Mouse (Mus musculus): Measurements from ENCODE around the gene Pex13. TPM values are rescaled to one million over a fixed set of nuclear protein-coding genes. Genes with fewer than 3 reads are reported as not detected.

Gene Pex13
- polyA plus RNA-seq, 1 experiment from 2014 or later: 10.0 TPM

DNA sequence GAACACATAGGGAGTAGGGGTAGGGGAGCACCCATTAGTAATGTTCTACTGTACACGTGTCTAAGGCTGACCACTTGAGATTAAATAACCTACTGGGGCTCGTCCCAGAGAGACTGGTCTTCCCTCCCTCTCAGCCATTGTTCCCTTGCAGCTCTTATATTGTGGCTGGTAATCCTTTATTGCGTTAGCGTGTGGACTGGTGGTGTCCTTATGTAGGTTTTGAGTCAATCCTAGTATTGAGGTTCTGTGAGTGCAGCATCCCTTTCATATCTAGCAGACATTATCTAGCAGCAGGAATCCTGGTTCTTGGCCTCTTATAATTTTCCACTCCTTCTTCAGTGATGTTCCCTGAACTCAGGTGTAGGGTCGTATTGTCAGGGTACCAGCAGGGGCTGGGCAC lies 20.9 kb upstream of the Pex13 start:
- no peaks in the 10 kb centered on the region for H3K27me3 ChIP-seq (ENCODE audit: control insufficient read depth, insufficient read depth, low read depth, low read length)
- H3K9ac ChIP-seq (ENCODE audit: low read depth, low read length): no peak overlapping the region
- H3K9me3 ChIP-seq (replicated peaks; ENCODE audit: control insufficient read depth, low read length): no peaks in the 10 kb centered on the region
- H3K4me1 ChIP-seq (ENCODE audit: control insufficient read depth, low read depth, low read length): no peaks in the 10 kb centered on the region
- no peaks in the 10 kb centered on the region for H3K36me3 ChIP-seq (ENCODE audit: control insufficient read depth, insufficient read depth)
- WGBS (ENCODE audit: insufficient replicate concordance): 78% methylated on average over 5 of the region's 5 CpGs
- H3K4me3 ChIP-seq (ENCODE audit: low read depth, low read length): no peak overlapping the region
- no peak overlapping the region for H3K4me2 ChIP-seq (ENCODE audit: low read depth, low read length)
- no peak for ATAC-seq (ENCODE audit: low read depth)
- no peak overlapping the region for H3K27ac ChIP-seq (ENCODE audit: low read length)

DNA sequence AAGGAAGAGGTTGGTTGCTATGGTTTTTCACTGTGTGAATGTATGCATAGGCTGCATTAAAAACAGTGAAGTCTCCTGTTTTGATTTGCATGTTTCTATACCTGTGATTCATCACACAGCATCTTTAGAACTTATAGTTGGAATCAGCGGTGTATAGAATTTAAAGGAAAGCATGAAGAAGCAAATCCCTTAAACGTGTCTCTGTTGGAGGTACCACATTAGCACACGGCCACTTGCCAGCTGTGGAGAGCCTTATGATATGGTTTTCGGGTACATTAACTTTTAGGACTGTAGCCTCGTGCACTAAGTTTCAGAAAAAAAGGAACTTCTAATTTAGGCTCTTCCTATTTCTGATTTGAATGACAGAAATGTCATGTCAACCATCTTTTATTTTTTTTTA lies 16.8 kb upstream of the Pex13 start:
- Histone ChIP-seq H3K4me2 (ENCODE audit: low read depth, low read length) (no peak overlapping the region), H3K36me3 (ENCODE audit: control insufficient read depth, insufficient read depth) (no peaks in the 10 kb centered on the region), H3K9me3 (replicated peaks; ENCODE audit: control insufficient read depth, low read length) (no peaks in the 10 kb centered on the region), H3K9ac (ENCODE audit: low read depth, low read length) (no peak overlapping the region), H3K27me3 (ENCODE audit: control insufficient read depth, insufficient read depth, low read depth, low read length) (no peaks in the 10 kb centered on the region), H3K4me3 (ENCODE audit: low read depth, low read length) (no peak overlapping the region), H3K4me1 (ENCODE audit: control insufficient read depth, low read depth, low read length) (no peaks in the 10 kb centered on the region), H3K27ac (ENCODE audit: low read length) (no peak overlapping the region)
- no peak for ATAC-seq (ENCODE audit: low read depth)
- WGBS (ENCODE audit: insufficient replicate concordance): 64% methylated on average over 5 of the region's 5 CpGs

DNA sequence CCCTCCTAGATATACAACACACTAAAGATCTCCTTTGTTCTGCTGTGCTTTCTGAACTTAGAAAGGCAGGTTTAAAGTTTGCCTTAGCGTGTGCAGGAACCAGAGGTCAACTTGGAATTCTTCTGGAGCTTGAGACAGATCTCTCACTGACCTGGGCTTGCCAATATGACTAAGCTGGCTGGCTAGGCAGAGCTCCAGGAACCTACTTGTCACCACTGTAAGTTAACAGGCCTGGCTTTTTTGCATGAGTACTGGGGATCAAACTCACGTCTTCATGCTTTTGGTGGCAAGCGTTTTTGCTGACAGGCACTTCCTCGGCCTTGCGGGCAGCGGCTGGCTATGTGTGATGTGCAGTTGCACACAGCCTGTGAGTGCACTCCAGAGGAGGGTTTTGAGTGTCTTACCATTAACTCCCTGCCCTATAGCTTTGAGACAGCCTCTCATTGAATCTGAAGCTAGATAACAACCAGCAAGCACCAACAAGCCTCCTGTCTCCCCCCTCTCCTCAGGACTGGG lies 14.7 kb upstream of the Pex13 start:
- Histone ChIP-seq H3K4me3 (ENCODE audit: low read depth, low read length) (no peak overlapping the region), H3K4me1 (ENCODE audit: control insufficient read depth, low read depth, low read length) (no peaks in the 10 kb centered on the region), H3K9me3 (replicated peaks; ENCODE audit: control insufficient read depth, low read length) (no peaks in the 10 kb centered on the region), H3K27me3 (ENCODE audit: control insufficient read depth, insufficient read depth, low read depth, low read length) (no peaks in the 10 kb centered on the region), H3K9ac (ENCODE audit: low read depth, low read length) (no peak overlapping the region), H3K4me2 (ENCODE audit: low read depth, low read length) (no peak overlapping the region), H3K27ac (ENCODE audit: low read length) (no peak overlapping the region), H3K36me3 (ENCODE audit: control insufficient read depth, insufficient read depth) (no peaks in the 10 kb centered on the region; the same call in 1 of the 2 replicates)
- ATAC-seq (ENCODE audit: low read depth): no peak
- 80% methylated on average over 6 of the region's 6 CpGs for WGBS (ENCODE audit: insufficient replicate concordance)

DNA sequence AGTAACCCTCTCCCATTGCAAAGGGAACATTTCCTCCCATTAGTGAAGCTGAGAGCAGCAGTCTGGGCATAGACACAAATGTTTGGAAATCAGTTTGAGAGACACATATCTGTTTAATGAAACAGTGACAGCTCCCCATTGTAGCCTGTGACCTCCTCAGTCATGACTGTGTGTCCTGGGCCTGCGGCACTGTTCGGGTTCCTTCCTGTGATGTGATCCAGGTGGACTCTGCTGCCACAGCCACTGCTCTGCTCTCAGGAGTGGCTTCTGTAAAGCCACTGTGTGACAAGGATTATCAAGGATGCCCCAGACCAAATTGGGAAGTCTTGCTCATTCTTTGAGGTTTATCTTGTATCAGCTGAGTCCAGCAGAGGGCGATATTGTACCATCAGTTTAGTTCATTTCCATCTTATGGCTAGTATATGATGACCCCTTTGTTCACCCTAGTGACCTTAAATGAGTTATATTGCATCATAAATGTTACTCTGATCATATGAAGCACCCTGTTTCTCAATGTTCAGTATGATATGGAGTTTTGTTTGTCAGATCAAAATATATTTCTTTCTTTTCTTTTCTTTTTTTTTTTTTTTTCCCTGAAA lies 13.4 kb upstream of the Pex13 start:
- H3K36me3 ChIP-seq (ENCODE audit: control insufficient read depth, insufficient read depth): no peaks in the 10 kb centered on the region; the same call in 1 of the 2 replicates
- no peaks in the 10 kb centered on the region for H3K4me1 ChIP-seq (ENCODE audit: control insufficient read depth, low read depth, low read length)
- no peaks in the 10 kb centered on the region for H3K27me3 ChIP-seq (ENCODE audit: control insufficient read depth, insufficient read depth, low read depth, low read length)
- H3K27ac ChIP-seq (ENCODE audit: low read length): no peak overlapping the region
- H3K9me3 ChIP-seq (replicated peaks; ENCODE audit: control insufficient read depth, low read length): no peaks in the 10 kb centered on the region
- no peak overlapping the region for H3K4me3 ChIP-seq (ENCODE audit: low read depth, low read length)
- ATAC-seq (ENCODE audit: low read depth): no peak
- WGBS (ENCODE audit: insufficient replicate concordance): 42% methylated on average over 3 of the region's 3 CpGs
- H3K9ac ChIP-seq (ENCODE audit: low read depth, low read length): no peak overlapping the region
- H3K4me2 ChIP-seq (ENCODE audit: low read depth, low read length): no peak overlapping the region

DNA sequence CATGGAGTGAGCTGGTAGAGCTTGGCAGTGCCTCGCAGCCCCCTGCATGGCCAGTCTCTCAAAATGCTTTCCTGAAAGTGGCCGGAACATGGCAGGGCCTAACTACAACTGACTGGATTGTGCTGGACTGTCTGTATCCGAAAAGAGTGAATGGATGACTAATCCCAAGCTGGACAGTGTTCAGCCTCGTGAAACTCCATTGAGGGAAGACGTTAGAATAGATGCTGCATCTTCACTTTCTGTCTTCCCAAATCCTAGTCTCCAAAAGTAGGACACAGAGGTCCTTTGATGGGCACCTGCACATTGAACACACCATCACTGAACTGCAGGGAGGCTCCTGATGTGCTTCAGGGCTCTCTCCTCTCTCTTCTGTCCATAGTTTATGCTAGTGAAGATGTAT lies 10.3 kb upstream of the Pex13 start:
- Histone ChIP-seq H3K36me3 (ENCODE audit: control insufficient read depth, insufficient read depth) (peaks cover 10% of the 10 kb centered on the region), H3K4me1 (ENCODE audit: control insufficient read depth, low read depth, low read length) (no peaks in the 10 kb centered on the region), H3K27ac (ENCODE audit: low read length) (no peak overlapping the region), H3K9ac (ENCODE audit: low read depth, low read length) (no peak overlapping the region), H3K27me3 (ENCODE audit: control insufficient read depth, insufficient read depth, low read depth, low read length) (no peaks in the 10 kb centered on the region), H3K4me3 (ENCODE audit: low read depth, low read length) (no peak overlapping the region), H3K9me3 (replicated peaks; ENCODE audit: control insufficient read depth, low read length) (no peaks in the 10 kb centered on the region), H3K4me2 (ENCODE audit: low read depth, low read length) (no peak overlapping the region)
- 75% methylated on average over 5 of the region's 5 CpGs for WGBS (ENCODE audit: insufficient replicate concordance)
- no peak for ATAC-seq (ENCODE audit: low read depth)

DNA sequence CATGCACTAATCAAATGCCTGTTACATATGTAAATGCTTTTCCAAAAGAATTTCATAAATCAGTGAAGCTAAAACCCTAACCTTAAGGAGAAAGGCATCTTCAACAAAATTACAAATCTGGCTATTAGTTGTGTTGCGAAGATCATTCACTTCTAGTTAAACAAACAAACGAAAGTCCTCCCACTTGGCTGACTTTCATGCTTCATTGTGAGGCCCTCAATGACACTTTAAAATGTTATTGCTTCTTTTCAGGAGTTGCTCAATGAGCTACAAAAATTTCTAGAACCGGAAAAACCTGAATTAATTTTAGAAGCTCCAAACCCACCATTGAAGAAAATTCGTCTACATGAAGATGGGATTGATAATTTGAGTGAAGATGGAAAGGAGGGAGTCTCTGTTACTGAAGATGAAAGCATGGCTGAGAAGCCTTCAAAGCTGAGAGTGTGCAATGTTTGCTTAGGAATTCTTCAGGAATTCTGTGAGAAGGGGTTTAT lies 6.5 kb upstream of the Pex13 start:
- no peak for ATAC-seq (ENCODE audit: low read depth)
- Histone ChIP-seq H3K4me2 (ENCODE audit: low read depth, low read length) (no peak overlapping the region), H3K27me3 (ENCODE audit: control insufficient read depth, insufficient read depth, low read depth, low read length) (no peaks in the 10 kb centered on the region), H3K36me3 (ENCODE audit: control insufficient read depth, insufficient read depth) (peaks cover 10% of the 10 kb centered on the region), H3K9ac (ENCODE audit: low read depth, low read length) (no peak overlapping the region), H3K4me3 (ENCODE audit: low read depth, low read length) (no peak overlapping the region), H3K4me1 (ENCODE audit: control insufficient read depth, low read depth, low read length) (no peaks in the 10 kb centered on the region), H3K27ac (ENCODE audit: low read length) (no peak overlapping the region), H3K9me3 (replicated peaks; ENCODE audit: control insufficient read depth, low read length) (no peaks in the 10 kb centered on the region)
- WGBS (ENCODE audit: insufficient replicate concordance): 71% methylated on average over 4 of the region's 4 CpGs

DNA sequence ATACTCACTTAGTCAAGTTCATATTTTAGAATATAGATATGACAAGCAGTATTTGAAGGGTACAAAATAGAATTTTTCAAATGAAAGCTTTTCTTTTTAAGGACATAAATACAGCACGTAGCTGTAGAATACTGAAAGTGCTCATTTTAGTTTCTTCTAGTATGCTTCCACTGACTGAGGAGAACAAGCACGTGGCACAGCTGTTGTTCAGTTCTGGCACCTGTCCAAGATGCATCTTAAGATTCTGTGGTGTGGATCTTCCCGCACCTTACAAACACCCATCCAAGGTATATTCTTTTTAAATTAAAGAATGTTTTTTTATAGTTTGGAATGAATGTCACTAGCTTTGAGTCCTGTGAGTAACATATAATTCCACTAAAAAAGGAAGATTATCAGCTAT lies 1.4 kb upstream of the Pex13 start:
- peak overlapping the region; percentile 91 for H3K4me3 ChIP-seq (ENCODE audit: low read depth, low read length)
- H3K9ac ChIP-seq (ENCODE audit: low read depth, low read length): no peak overlapping the region
- no peaks in the 10 kb centered on the region for H3K27me3 ChIP-seq (ENCODE audit: control insufficient read depth, insufficient read depth, low read depth, low read length)
- WGBS (ENCODE audit: insufficient replicate concordance): 27% methylated on average over 3 of the region's 3 CpGs
- peaks cover 4% of the 10 kb centered on the region for H3K4me1 ChIP-seq (ENCODE audit: control insufficient read depth, low read depth, low read length)
- no peaks in the 10 kb centered on the region for H3K9me3 ChIP-seq (replicated peaks; ENCODE audit: control insufficient read depth, low read length)
- H3K4me2 ChIP-seq (ENCODE audit: low read depth, low read length): peak overlapping the region; percentile 88
- no peaks in the 10 kb centered on the region for H3K36me3 ChIP-seq (ENCODE audit: control insufficient read depth, insufficient read depth)
- no peak overlapping the region for H3K27ac ChIP-seq (ENCODE audit: low read length)
- no peak for ATAC-seq (ENCODE audit: low read depth)

DNA sequence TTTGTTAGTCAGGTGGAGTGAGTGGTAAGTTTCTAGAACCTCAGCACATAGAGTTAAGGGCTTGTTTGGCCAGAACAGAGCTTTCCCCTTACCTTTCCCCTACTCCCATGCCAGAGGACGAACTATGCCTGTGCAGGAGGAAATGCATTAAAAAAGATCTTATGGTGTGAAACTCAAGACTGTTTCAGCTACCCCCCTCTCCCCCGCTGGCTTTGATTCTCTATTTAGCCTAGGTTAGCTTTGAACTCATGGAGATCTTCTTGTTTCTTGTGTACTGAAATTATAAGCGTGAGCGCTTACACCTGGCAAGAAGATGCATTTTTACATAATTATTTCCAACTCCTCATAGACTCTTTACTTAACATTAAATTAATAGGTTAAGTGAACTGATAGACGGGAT lies 767 bp upstream of the Pex13 start:
- no peaks in the 10 kb centered on the region for H3K9me3 ChIP-seq (replicated peaks; ENCODE audit: control insufficient read depth, low read length)
- peak overlapping the region; percentile 91 for H3K4me3 ChIP-seq (ENCODE audit: low read depth, low read length)
- H3K4me2 ChIP-seq (ENCODE audit: low read depth, low read length): peak overlapping the region; percentile 88
- no peaks in the 10 kb centered on the region for H3K36me3 ChIP-seq (ENCODE audit: control insufficient read depth, insufficient read depth)
- peak overlapping the region; percentile 96 for H3K9ac ChIP-seq (ENCODE audit: low read depth, low read length)
- no peak; the same call in 1 of the 2 replicates for ATAC-seq (ENCODE audit: low read depth)
- H3K27me3 ChIP-seq (ENCODE audit: control insufficient read depth, insufficient read depth, low read depth, low read length): no peaks in the 10 kb centered on the region
- peaks cover 4% of the 10 kb centered on the region for H3K4me1 ChIP-seq (ENCODE audit: control insufficient read depth, low read depth, low read length)
- 9% methylated on average over 5 of the region's 5 CpGs for WGBS (ENCODE audit: insufficient replicate concordance)
- H3K27ac ChIP-seq (ENCODE audit: low read length): peak overlapping the region; percentile 92

DNA sequence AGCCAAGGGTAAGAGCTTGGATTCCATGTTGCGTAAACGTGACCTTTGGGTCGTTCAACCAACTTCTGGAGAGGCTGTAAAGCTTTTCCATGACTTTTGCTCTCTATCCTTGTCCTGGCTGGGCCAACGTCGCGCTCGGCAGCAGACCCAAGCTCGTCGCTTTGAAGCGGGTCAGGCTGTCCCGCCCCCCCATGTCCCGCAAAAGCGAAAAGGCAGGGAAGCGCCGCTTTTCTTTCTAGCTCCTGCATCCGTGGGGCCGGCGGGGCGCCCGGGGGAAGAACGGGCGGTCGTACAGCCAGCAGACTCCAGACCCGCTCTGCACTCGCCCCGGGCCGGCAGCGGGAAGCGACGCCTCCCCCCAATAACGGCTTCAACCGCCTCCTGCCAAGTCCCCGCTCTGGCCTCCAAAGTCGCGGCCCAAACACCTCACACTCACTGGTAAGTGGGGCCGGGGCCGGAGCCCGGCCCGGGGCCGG lies 410 bp downstream of the Pex13 start, which contains the start of gene Pus10:
TSS of gene Pus10 (plus strand) at position 364 of the 476 bp plus-strand sequence.
- Histone ChIP-seq H3K4me2 (ENCODE audit: low read depth, low read length) (peak within 1 kb of the TSS; percentile 88), H3K9me3 (replicated peaks; ENCODE audit: control insufficient read depth, low read length) (no peaks in the 10 kb centered on the region), H3K27me3 (ENCODE audit: control insufficient read depth, insufficient read depth, low read depth, low read length) (no peaks in the 10 kb centered on the region), H3K9ac (ENCODE audit: low read depth, low read length) (peak within 1 kb of the TSS; percentile 96), H3K27ac (ENCODE audit: low read length) (peak within 1 kb of the TSS; percentile 92), H3K4me3 (ENCODE audit: low read depth, low read length) (peak within 1 kb of the TSS; percentile 91), H3K36me3 (ENCODE audit: control insufficient read depth, insufficient read depth) (no peaks in the 10 kb centered on the region), H3K4me1 (ENCODE audit: control insufficient read depth, low read depth, low read length) (peaks cover 4% of the 10 kb centered on the region)
- peak; percentile 47 for ATAC-seq (ENCODE audit: low read depth)
- under 1% methylated on average over 40 of the region's 40 CpGs for WGBS (ENCODE audit: insufficient replicate concordance)

Data from liver, embryonic 16.5 days (tissue).